In the genomic region with DNA sequence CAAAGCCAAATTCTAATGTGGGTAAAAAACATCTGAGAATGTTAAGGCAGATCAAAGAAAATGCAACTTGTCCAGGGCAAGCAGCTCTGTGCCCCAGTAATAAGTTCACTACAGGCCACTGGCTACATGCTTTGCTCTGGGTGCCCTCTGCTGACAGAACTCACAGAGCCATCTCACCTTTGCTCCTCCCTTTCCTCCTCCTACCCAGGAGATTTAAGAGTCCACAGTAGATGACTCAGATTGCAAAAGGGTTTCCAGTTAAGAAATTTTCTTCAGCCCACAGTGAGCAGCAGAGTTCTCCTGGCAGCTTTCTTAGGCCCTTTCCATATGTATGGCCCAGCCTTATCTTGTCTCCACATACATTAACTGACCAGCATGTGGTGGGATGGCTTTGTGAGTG, we compare ENCODE assay signal across 8 mouse cellular contexts.
DNase-seq lines count a peak whose midpoint lies in the region; ATAC-seq and TF ChIP-seq lines count a peak whose summit lies in the region.

No protein-coding gene starts in this region.

- peaks cover 64% of the 10 kb centered on the region for H3K4me1 ChIP-seq in limb, embryonic 12.5 days (replicated peaks)
- peaks cover 44% of the 10 kb centered on the region for H3K4me1 ChIP-seq in limb, embryonic 10.5 days
- peaks cover 1% of the 10 kb centered on the region; the same call in 1 of the 2 replicates for H3K4me1 ChIP-seq in bone marrow, adult 2 months (ENCODE audit: control insufficient read depth, insufficient read depth, low read length)
- peaks cover 50% of the 10 kb centered on the region for H3K4me1 ChIP-seq in heart, embryonic 10.5 days
- H3K4me1 ChIP-seq in liver, embryonic 11.5 days (replicated peaks; ENCODE audit: control insufficient read depth, insufficient read depth, low read length) = peaks cover 23% of the 10 kb centered on the region
- peaks cover 28% of the 10 kb centered on the region for H3K4me1 ChIP-seq in neural tube, embryonic 15.5 days

- TF ChIP-seq CTCF in bone marrow, adult 2 months (IDR thresholded peaks at IDR 0.05; ENCODE audit: control insufficient read depth, insufficient read depth, low read length) = peak; percentile 25; the same call in 1 of the 2 replicates

- H3K4me2 ChIP-seq in limb, embryonic 12.5 days = no peak overlapping the region
- H3K4me2 ChIP-seq in liver, embryonic 11.5 days = no peak overlapping the region
- no peak overlapping the region for H3K4me2 ChIP-seq in neural tube, embryonic 15.5 days

- H3K9ac ChIP-seq in limb, embryonic 12.5 days (replicated peaks) = no peak overlapping the region
- no peak overlapping the region for H3K9ac ChIP-seq in liver, embryonic 11.5 days (ENCODE audit: low read depth, low read length)
- no peak overlapping the region for H3K9ac ChIP-seq in neural tube, embryonic 15.5 days (replicated peaks)

- no peaks in the 10 kb centered on the region; the same call in 1 of the 2 replicates for H3K36me3 ChIP-seq in limb, embryonic 12.5 days
- 0 out of 2 replicates have a peak, but pooled peaks cover 2% of the 10 kb centered on the region for H3K36me3 ChIP-seq in limb, embryonic 10.5 days
- H3K36me3 ChIP-seq in heart, embryonic 10.5 days = no peaks in the 10 kb centered on the region
- no peaks in the 10 kb centered on the region for H3K36me3 ChIP-seq in liver, embryonic 11.5 days (ENCODE audit: control insufficient read depth, insufficient read depth, low read length)
- no peaks in the 10 kb centered on the region for H3K36me3 ChIP-seq in neural tube, embryonic 15.5 days

- no peaks in the 10 kb centered on the region for H3K9me3 ChIP-seq in limb, embryonic 12.5 days
- no peaks in the 10 kb centered on the region for H3K9me3 ChIP-seq in limb, embryonic 10.5 days (replicated peaks)
- no peaks in the 10 kb centered on the region for H3K9me3 ChIP-seq in heart, embryonic 10.5 days
- H3K9me3 ChIP-seq in liver, embryonic 11.5 days (ENCODE audit: control insufficient read depth, low read length) = no peaks in the 10 kb centered on the region
- no peaks in the 10 kb centered on the region for H3K9me3 ChIP-seq in neural tube, embryonic 15.5 days (replicated peaks)

- H3K27ac ChIP-seq in limb, embryonic 12.5 days = 0 out of 2 replicates have a peak overlapping the region, but pooled peaks have one; percentile 36
- no peak overlapping the region for H3K27ac ChIP-seq in limb, embryonic 10.5 days
- no peak overlapping the region for H3K27ac ChIP-seq in bone marrow, adult 2 months (ENCODE audit: control insufficient read depth, insufficient read depth, low read depth, low read length, poor library complexity)
- 0 out of 2 replicates have a peak overlapping the region, but pooled peaks have one; percentile 36 for H3K27ac ChIP-seq in heart, embryonic 10.5 days
- H3K27ac ChIP-seq in liver, embryonic 11.5 days (ENCODE audit: low read depth, low read length) = no peak overlapping the region
- H3K27ac ChIP-seq in neural tube, embryonic 15.5 days (replicated peaks) = no peak overlapping the region; the same call in 1 of the 2 replicates

- H3K4me3 ChIP-seq in limb, embryonic 12.5 days (replicated peaks) = no peak overlapping the region
- no peak overlapping the region for H3K4me3 ChIP-seq in limb, embryonic 10.5 days
- H3K4me3 ChIP-seq in bone marrow, adult 2 months (replicated peaks; ENCODE audit: control insufficient read depth, low read depth, low read length) = no peak overlapping the region
- no peak overlapping the region for H3K4me3 ChIP-seq in heart, embryonic 10.5 days
- no peak overlapping the region for H3K4me3 ChIP-seq in liver, embryonic 11.5 days (ENCODE audit: low read depth, low read length)
- H3K4me3 ChIP-seq in neural tube, embryonic 15.5 days (replicated peaks) = no peak overlapping the region

- no peaks in the 10 kb centered on the region for H3K27me3 ChIP-seq in limb, embryonic 12.5 days
- no peaks in the 10 kb centered on the region for H3K27me3 ChIP-seq in limb, embryonic 10.5 days (ENCODE audit: low read depth, poor library complexity, severe bottlenecking)
- no peaks in the 10 kb centered on the region for H3K27me3 ChIP-seq in heart, embryonic 10.5 days (ENCODE audit: insufficient read depth, poor library complexity, severe bottlenecking)
- no peaks in the 10 kb centered on the region for H3K27me3 ChIP-seq in liver, embryonic 11.5 days (replicated peaks; ENCODE audit: control insufficient read depth, insufficient read depth, low read length)
- H3K27me3 ChIP-seq in neural tube, embryonic 15.5 days (replicated peaks) = no peaks in the 10 kb centered on the region

- no peak for ATAC-seq in limb, embryonic 12.5 days (ENCODE audit: insufficient number of reproducible peaks, insufficient read depth, low FRiP score, low TSS enrichment, low read depth)
- ATAC-seq in liver, embryonic 11.5 days (replicated peaks; ENCODE audit: low FRiP score) = 0 out of 2 replicates have a peak, but pooled peaks have one; percentile 45
- no peak for ATAC-seq in neural tube, embryonic 15.5 days (ENCODE audit: low FRiP score)

- TF ChIP-seq POLR2A in bone marrow, adult 2 months (IDR thresholded peaks at IDR 0.05; ENCODE audit: borderline replicate concordance, control insufficient read depth, low read depth, low read length) = no peak

- DNase-seq in limb, embryonic 10.5 days (ENCODE audit: low spot score) = no peak
- no peak for DNase-seq in heart, embryonic 10.5 days (ENCODE audit: low spot score)
- no peak for DNase-seq in liver, embryonic 11.5 days (ENCODE audit: low spot score)
- peak; percentile 75 for DNase-seq in yolk sac, embryonic 10.5 days (ENCODE audit: low spot score)
- DNase-seq in spleen, postnatal 4 days (ENCODE audit: low spot score in 2 of 2) = no peak

Comparison
In these comparisons a context has a peak if more than half of its experiments do, and no peak if none do; other contexts are left out.
1. H3K27ac ChIP-seq: peak in limb, embryonic 12.5 days (single experiment) and heart, embryonic 10.5 days (single experiment); none in limb, embryonic 10.5 days (single experiment), bone marrow, adult 2 months (single experiment), liver, embryonic 11.5 days (single experiment) and neural tube, embryonic 15.5 days (single experiment).